Mouse (Mus musculus) kidney, embryonic 15.5 days (tissue): ENCODE data around the gene Pycr1. TPM values are rescaled to one million over a fixed set of nuclear protein-coding genes. Genes with fewer than 3 reads are reported as not detected.
A peak's percentile ranks its signal among the peaks of the same experiment; 100 is the strongest.

Experiments used
- ATAC-seq: fragments of 200-750 bp; cut with Nextera tagmentation; replicated peaks from 2 replicates; pipeline ENCODE4 v1.8.0; 2017; ENCODE audit warnings: moderate TSS enrichment; ENCODE audit not compliant: low FRiP score
- H3K27ac ChIP-seq: fragments of 300-500 bp; sonication (generic); 2 replicates; pipeline ENCODE4 v1.5.1; 2015; ENCODE audit warnings: mild to moderate bottlenecking, inconsistent platforms
- H3K27me3 ChIP-seq: fragments of 300-500 bp; sonication (generic); 2 replicates; pipeline ENCODE4 v1.6.1; 2015; ENCODE audit warnings: inconsistent platforms
- H3K36me3 ChIP-seq: fragments of 300-500 bp; sonication (generic); 2 replicates; pipeline ENCODE4 v1.6.1; 2015; ENCODE audit warnings: inconsistent platforms
- H3K4me1 ChIP-seq: fragments of 300-500 bp; sonication (generic); 2 replicates; pipeline ENCODE4 v1.6.1; 2015; ENCODE audit warnings: inconsistent platforms
- H3K4me2 ChIP-seq: fragments of 300-500 bp; sonication (generic); 2 replicates; pipeline ENCODE4 v1.6.1; 2015; ENCODE audit warnings: moderate library complexity, mild to moderate bottlenecking, inconsistent platforms
- H3K4me3 ChIP-seq: fragments of 300-500 bp; sonication (generic); replicated peaks from 2 replicates; pipeline ENCODE4 v1.5.1; 2015; ENCODE audit warnings: mild to moderate bottlenecking, inconsistent platforms
- H3K9ac ChIP-seq: fragments of 300-500 bp; sonication (generic); 2 replicates; pipeline ENCODE4 v1.6.1; 2015; ENCODE audit warnings: mild to moderate bottlenecking, inconsistent platforms
- H3K9me3 ChIP-seq: fragments of 300-500 bp; sonication (generic); replicated peaks from 2 replicates; pipeline ENCODE4 v1.6.1; 2016; ENCODE audit warnings: inconsistent platforms
- WGBS: fragments of 180-500 bp; shearing (Covaris S2); methylation state at CpG from one replicate; pipeline ENCODE4 v1.1.7; 2015; ENCODE audit warnings: mixed read lengths; 5-methylcytosine and 5-hydroxymethylcytosine counted together
- polyA plus RNA-seq: library from polyadenylated mRNA; unstranded; fragments of >200 nt; fragmentation: Nextera tagmentation; extraction: Ambion mirVana; gene quantifications from 2 replicates; pipeline ENCODE4 v1.2.1, GENCODE M21; 2015

The Pycr1 gene
- polyA plus RNA-seq, 1 experiment from 2014 or later = 29.3 TPM

DNA sequence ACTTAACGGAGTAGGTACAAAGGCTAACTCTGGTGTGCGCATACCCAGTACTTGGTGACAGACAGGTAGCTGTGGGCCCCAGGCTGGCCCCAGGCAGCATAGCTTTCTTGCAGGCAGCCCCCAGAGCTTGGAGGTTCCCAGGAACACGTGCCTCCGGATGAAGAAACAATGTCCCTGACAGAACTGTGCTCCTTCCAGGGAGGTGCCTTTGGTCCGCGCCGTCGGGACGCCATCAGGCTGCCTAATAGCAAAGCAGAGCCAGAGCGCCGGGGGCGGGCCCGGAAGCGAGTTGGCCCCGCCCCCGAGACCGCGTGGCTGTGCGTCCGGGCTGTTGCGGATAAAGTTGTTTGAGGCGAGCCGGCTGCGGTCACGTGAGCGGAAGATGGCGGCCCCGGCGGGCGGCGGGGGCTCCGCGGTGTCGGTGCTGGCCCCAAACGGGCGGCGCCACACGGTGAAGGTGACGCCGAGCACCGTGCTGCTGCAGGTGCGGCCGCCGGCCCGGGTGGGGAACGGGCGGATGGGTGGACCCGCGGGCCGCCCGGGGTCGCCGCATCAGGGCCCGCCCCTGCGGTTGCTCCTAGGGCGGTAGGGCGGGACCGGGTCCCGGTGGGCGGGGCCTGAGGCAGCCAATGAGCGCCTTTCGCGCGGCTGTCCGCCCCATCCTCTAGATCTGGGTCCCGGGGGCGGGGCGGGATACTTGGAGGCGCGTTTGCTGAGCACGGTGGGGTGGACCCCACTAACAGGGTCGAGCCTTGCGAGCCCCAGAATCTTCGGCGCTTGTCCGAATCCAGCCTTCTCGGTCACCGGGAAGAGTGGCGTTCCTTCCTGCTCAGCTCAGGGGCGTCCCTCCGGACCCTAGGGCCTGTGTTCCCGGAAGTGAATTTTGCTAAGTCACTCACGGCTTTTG lies 29.4 kb upstream of the Pycr1 start, which contains the start of gene Aspscr1:
TSS of gene Aspscr1 (plus strand) at position 287 of the 907 bp plus-strand sequence.
- peak within 1 kb of the TSS; percentile 83 for H3K4me2 ChIP-seq
- peak within 1 kb of the TSS; percentile 93 for H3K4me3 ChIP-seq
- under 1% methylated on average over 79 of the region's 83 CpGs for WGBS
- peaks cover 23% of the 10 kb centered on the region for H3K36me3 ChIP-seq
- H3K9me3 ChIP-seq = no peaks in the 10 kb centered on the region
- peak; percentile 98 for ATAC-seq
- no peaks in the 10 kb centered on the region for H3K27me3 ChIP-seq
- H3K9ac ChIP-seq = peak within 1 kb of the TSS; percentile 70
- H3K27ac ChIP-seq = peak within 1 kb of the TSS; percentile 93
- peaks cover 20% of the 10 kb centered on the region for H3K4me1 ChIP-seq

DNA sequence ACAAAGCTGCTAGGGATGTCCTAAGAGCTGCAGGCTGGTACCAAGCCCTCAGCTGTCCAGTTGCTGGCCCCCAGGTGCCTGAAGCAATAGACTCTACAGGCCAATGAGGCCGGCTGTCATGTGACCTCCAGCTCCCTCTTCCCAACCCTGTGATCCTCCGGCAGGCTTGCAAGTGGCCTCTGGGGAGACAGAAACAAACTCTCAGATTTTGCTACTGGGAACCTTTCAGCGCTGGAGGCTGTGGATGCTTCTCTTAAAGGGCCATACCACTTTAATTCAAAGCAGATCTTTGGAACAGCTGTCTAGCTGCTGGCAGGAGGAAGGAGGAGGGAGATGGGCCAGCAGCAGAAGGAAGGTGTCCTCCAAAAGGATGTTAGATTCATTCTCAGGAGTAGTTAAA lies 23.0 kb upstream of the Pycr1 start:
- Histone ChIP-seq H3K9me3 (no peaks in the 10 kb centered on the region), H3K27me3 (peaks cover 25% of the 10 kb centered on the region), H3K36me3 (no peaks in the 10 kb centered on the region), H3K27ac (no peak overlapping the region), H3K4me2 (no peak overlapping the region), H3K4me3 (no peak overlapping the region), H3K9ac (no peak overlapping the region), H3K4me1 (peaks cover 4% of the 10 kb centered on the region; the same call in 1 of the 2 replicates)
- 8% methylated on average over 3 of the region's 3 CpGs for WGBS
- no peak for ATAC-seq

- WGBS = 59% methylated on average over 3 of the region's 3 CpGs
- H3K4me3 ChIP-seq = no peak overlapping the region
- no peaks in the 10 kb centered on the region for H3K9me3 ChIP-seq
- ATAC-seq = no peak
- H3K27ac ChIP-seq = no peak overlapping the region
- peaks cover 16% of the 10 kb centered on the region for H3K4me1 ChIP-seq
- H3K27me3 ChIP-seq = peaks cover 37% of the 10 kb centered on the region
- no peaks in the 10 kb centered on the region for H3K36me3 ChIP-seq
- no peak overlapping the region for H3K9ac ChIP-seq
- no peak overlapping the region for H3K4me2 ChIP-seq
Measured at GRCm38 (mm10) chr11:120665406-120665805, 21.8 kb upstream of the Pycr1 start.

- H3K36me3 ChIP-seq = no peaks in the 10 kb centered on the region
- 94% methylated on average over 5 of the region's 5 CpGs for WGBS
- H3K4me2 ChIP-seq = no peak overlapping the region
- H3K27me3 ChIP-seq = peaks cover 54% of the 10 kb centered on the region
- H3K9ac ChIP-seq = no peak overlapping the region
- peaks cover 32% of the 10 kb centered on the region for H3K4me1 ChIP-seq
- no peaks in the 10 kb centered on the region for H3K9me3 ChIP-seq
- H3K4me3 ChIP-seq = no peak overlapping the region
- H3K27ac ChIP-seq = no peak overlapping the region
- no peak for ATAC-seq
Measured at GRCm38 (mm10) chr11:120663714-120664113, 20.1 kb upstream of the Pycr1 start.

DNA sequence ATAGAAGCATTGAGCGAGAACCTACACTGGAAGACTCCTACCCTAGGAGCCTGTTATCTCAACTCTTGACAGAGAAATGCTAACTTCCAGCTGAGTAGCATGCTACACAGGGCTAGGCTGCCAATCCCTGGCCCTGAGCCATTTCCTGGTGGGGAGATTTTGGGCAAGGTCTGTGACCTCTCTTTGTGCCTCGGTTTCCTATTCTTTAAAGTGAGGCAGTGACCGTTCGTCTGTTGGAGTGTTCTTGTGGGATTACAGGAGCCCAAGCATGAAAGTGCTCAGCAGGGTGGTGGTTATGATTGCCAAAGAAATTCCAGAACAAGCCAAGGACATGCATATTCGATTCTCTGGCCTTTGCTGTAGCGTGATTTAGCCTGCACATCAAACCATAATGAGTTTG lies 19.2 kb upstream of the Pycr1 start:
- 77% methylated on average over 6 of the region's 6 CpGs for WGBS
- H3K9ac ChIP-seq = no peak overlapping the region
- peaks cover 32% of the 10 kb centered on the region for H3K4me1 ChIP-seq
- no peak overlapping the region for H3K27ac ChIP-seq
- H3K27me3 ChIP-seq = peaks cover 63% of the 10 kb centered on the region
- ATAC-seq = no peak
- H3K4me3 ChIP-seq = no peak overlapping the region
- H3K9me3 ChIP-seq = no peaks in the 10 kb centered on the region
- no peak overlapping the region for H3K4me2 ChIP-seq
- no peaks in the 10 kb centered on the region for H3K36me3 ChIP-seq

DNA sequence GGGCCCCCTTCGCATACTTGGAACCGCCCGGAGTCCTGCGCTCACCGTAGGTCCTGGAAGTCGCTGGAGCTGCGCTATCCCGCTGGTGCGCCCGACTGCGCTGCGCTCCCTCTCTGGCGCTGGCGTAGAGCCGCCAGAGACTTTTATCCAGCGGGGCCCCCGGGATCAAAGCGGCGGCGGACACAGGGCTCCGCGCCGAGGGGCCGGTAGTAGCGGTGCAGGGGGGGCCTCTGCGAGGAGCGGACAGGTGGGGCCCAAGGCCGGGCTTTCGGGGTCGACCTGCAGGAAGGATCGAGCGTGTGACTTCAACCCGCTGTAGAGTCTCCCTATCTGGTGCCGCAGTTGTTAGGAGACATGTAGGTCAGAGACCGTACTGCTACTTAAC lies 17.5 kb upstream of the Pycr1 start, which contains the start of gene Notum:
TSS of gene Notum (minus strand) at position 100 of the 385 bp plus-strand sequence.
- peak within 1 kb of the TSS; percentile 18; the same call in 1 of the 2 replicates for H3K27ac ChIP-seq
- peak within 1 kb of the TSS; percentile 83 for H3K4me2 ChIP-seq
- H3K4me3 ChIP-seq = peak within 1 kb of the TSS; percentile 51
- no peaks in the 10 kb centered on the region for H3K36me3 ChIP-seq
- H3K4me1 ChIP-seq = peaks cover 28% of the 10 kb centered on the region
- ATAC-seq = peak; percentile 17; the same call in 1 of the 2 replicates
- H3K9me3 ChIP-seq = no peaks in the 10 kb centered on the region
- peaks cover 79% of the 10 kb centered on the region for H3K27me3 ChIP-seq
- under 1% methylated on average over 35 of the region's 35 CpGs for WGBS
- peak within 1 kb of the TSS; percentile 36 for H3K9ac ChIP-seq

- H3K4me1 ChIP-seq = peaks cover 28% of the 10 kb centered on the region
- H3K27ac ChIP-seq = peak overlapping the region; percentile 18; the same call in 1 of the 2 replicates
- ATAC-seq = peak; percentile 73
- peaks cover 79% of the 10 kb centered on the region for H3K27me3 ChIP-seq
- WGBS = under 1% methylated on average over 85 of the region's 95 CpGs
- peak overlapping the region; percentile 51 for H3K4me3 ChIP-seq
- no peaks in the 10 kb centered on the region for H3K36me3 ChIP-seq
- no peaks in the 10 kb centered on the region for H3K9me3 ChIP-seq
- peak overlapping the region; percentile 36 for H3K9ac ChIP-seq
- peak overlapping the region; percentile 83 for H3K4me2 ChIP-seq
Measured at GRCm38 (mm10) chr11:120660301-120661075, 16.9 kb upstream of the Pycr1 start.

DNA sequence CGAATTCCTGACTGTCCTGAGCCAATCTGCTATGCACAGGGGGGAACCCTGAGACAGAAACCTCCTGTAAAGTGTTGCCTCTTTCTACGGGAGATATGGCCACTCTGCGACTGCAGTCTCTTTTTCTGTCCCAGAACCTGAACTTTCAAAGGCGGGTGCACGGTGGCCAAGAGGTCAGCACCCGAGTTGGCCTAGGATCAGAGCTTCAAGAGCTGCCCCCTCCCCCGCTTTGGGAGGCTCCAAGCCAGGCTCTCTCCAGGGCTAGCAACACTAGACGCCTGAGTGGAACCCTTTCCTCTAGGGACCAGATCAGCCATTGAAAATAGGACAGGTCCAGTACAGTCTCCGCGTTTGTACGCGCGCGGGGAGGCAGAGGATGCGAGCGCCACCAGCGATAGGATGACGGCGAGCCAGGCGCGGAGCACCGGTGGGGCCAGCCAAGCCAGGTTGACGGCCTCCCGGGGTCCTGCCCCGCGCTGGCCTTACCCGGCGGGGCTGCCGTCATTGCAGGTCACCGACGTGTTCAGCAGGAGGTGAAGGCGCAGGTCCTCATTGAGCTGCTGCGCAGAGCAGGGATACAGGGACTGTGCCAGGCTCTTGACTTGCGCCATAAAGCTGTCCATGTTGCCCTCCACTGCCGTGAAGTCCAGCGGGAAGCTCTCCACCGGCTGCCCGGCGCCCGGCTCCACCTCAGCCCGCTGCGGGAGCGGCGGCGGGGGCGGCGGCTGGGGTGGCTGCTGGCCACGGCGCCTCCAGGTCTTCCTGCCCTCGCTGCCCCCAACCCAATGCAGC lies 16.1 kb upstream of the Pycr1 start:
- H3K4me2 ChIP-seq = peak overlapping the region; percentile 83
- H3K9ac ChIP-seq = peak overlapping the region; percentile 36
- 2% methylated on average over 46 of the region's 50 CpGs for WGBS
- peaks cover 28% of the 10 kb centered on the region for H3K4me1 ChIP-seq
- peak overlapping the region; percentile 51 for H3K4me3 ChIP-seq
- H3K27ac ChIP-seq = 0 out of 2 replicates have a peak overlapping the region, but pooled peaks have one; percentile 18
- H3K9me3 ChIP-seq = no peaks in the 10 kb centered on the region
- no peaks in the 10 kb centered on the region for H3K36me3 ChIP-seq
- ATAC-seq = 0 out of 2 replicates have a peak, but pooled peaks have one; percentile 1
- H3K27me3 ChIP-seq = peaks cover 79% of the 10 kb centered on the region

DNA sequence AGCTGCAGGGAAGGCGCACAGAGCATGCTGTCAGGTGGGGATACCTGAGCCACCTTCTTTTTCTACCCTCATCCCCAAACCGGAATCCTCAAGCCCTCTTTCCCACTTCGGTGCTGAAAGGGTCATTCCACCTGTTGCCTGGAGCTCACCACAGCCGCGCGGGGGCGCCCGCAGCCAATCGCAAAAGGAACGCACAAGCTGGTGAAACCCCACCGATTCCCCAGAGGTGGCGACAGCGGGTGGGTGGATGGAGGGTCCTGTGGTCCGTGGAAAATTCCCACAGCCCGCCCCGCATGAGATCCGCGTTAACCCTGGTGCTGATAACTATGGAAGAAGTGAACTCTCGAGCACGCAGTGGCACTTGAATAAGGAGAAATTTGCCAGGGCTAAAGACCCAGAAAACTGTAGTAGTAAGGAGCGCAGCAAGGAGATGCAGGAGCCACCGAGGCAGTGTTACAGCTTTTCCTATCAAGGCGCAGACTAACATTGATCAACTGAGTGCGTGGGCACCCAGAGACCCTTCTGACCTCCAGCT lies 15.4 kb upstream of the Pycr1 start:
- Histone ChIP-seq H3K9ac (no peak overlapping the region), H3K27ac (no peak overlapping the region), H3K4me1 (peaks cover 28% of the 10 kb centered on the region), H3K9me3 (no peaks in the 10 kb centered on the region), H3K27me3 (peaks cover 81% of the 10 kb centered on the region), H3K36me3 (no peaks in the 10 kb centered on the region), H3K4me3 (peak overlapping the region; percentile 51), H3K4me2 (peak overlapping the region; percentile 83)
- WGBS = 3% methylated on average over 24 of the region's 24 CpGs
- ATAC-seq = no peak

- whole genome bisulfite sequencing = 92% methylated on average over 4 of the region's 4 CpGs
- H3K27me3 ChIP-seq = peaks cover 65% of the 10 kb centered on the region
- no peak for ATAC-seq
- no peaks in the 10 kb centered on the region for H3K9me3 ChIP-seq
- H3K4me3 ChIP-seq = no peak overlapping the region
- no peaks in the 10 kb centered on the region for H3K36me3 ChIP-seq
- H3K27ac ChIP-seq = no peak overlapping the region
- H3K4me2 ChIP-seq = no peak overlapping the region
- H3K9ac ChIP-seq = no peak overlapping the region
- H3K4me1 ChIP-seq = peaks cover 28% of the 10 kb centered on the region
Measured at GRCm38 (mm10) chr11:120657301-120657700, 13.7 kb upstream of the Pycr1 start.

DNA sequence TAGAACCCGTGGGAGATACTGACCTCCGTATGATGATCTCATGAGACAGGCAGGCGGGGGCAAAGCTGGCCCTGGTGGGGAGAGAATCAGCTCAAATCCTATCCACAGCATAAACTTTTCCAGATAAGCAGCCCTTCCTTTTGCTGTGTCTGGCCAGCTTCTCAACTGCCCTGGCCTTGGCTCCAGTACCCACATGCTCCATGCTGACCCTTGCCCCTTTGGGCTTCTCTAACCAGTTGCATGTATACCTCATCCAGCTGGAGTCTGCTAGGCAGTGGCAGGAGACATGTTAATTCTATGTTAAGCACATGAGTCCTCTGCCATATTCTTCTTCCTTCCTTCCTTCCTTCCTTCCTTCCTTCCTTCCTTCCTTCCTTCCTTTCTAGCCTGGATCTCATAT lies 11.2 kb upstream of the Pycr1 start:
- no peak for ATAC-seq
- Histone ChIP-seq H3K36me3 (no peaks in the 10 kb centered on the region), H3K9ac (no peak overlapping the region), H3K27ac (no peak overlapping the region), H3K4me2 (no peak overlapping the region), H3K9me3 (no peaks in the 10 kb centered on the region), H3K4me1 (peaks cover 10% of the 10 kb centered on the region), H3K4me3 (no peak overlapping the region), H3K27me3 (peaks cover 40% of the 10 kb centered on the region)
- WGBS = 77% methylated on average over 3 of the region's 3 CpGs
